Mouse (Mus musculus): Measurements from ENCODE around the gene Casp3. TPM values are rescaled to one million over a fixed set of nuclear protein-coding genes. Genes with fewer than 3 reads are reported as not detected.

Casp3 gene
- polyA plus RNA-seq, 1 experiment from 2014 or later: 62.4 TPM

GRCm38 (mm10) chr8:46588663-46589062 lies 28.4 kb upstream of the Casp3 start:
- H3K4me2 ChIP-seq: no peak overlapping the region
- H3K27me3 ChIP-seq (replicated peaks): no peaks in the 10 kb centered on the region
- no peaks in the 10 kb centered on the region for H3K9me3 ChIP-seq (replicated peaks)
- no peak overlapping the region for H3K9ac ChIP-seq
- no peak overlapping the region for H3K27ac ChIP-seq (ENCODE audit: poor library complexity, severe bottlenecking)
- H3K36me3 ChIP-seq: peaks cover 16% of the 10 kb centered on the region
- 93% methylated on average over 2 of the region's 2 CpGs for WGBS
- H3K4me3 ChIP-seq: no peak overlapping the region
- ATAC-seq (ENCODE audit: insufficient number of reproducible peaks, low FRiP score): no peak
- H3K4me1 ChIP-seq (replicated peaks): peaks cover under 1% of the 10 kb centered on the region; the same call in 1 of the 2 replicates

DNA sequence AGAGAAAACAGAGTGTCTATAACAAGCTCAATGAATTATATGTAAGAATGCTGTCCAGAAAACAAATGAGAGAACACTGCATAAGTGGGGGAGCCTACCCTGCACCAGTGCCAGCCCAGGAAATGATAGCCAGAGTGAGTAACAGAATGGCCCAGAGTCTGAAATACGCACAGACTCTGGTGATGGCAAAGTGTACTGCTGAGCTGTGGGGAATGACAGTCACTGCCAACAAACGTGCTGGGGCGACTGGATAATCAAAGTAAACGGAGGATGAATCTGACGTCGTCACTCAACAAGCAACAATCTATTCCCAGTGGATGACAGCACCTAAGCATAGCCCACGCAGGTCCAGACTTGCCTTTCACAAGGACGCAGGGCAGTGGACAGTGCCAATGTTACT lies 24.0 kb upstream of the Casp3 start:
- no peak for ATAC-seq (ENCODE audit: insufficient number of reproducible peaks, low FRiP score)
- Histone ChIP-seq H3K9ac (no peak overlapping the region), H3K4me2 (no peak overlapping the region), H3K36me3 (peaks cover 19% of the 10 kb centered on the region), H3K27me3 (replicated peaks) (no peaks in the 10 kb centered on the region), H3K27ac (ENCODE audit: poor library complexity, severe bottlenecking) (no peak overlapping the region), H3K4me3 (no peak overlapping the region), H3K4me1 (replicated peaks) (peaks cover 11% of the 10 kb centered on the region), H3K9me3 (replicated peaks) (no peaks in the 10 kb centered on the region)
- WGBS: 66% methylated on average over 8 of the region's 8 CpGs

DNA sequence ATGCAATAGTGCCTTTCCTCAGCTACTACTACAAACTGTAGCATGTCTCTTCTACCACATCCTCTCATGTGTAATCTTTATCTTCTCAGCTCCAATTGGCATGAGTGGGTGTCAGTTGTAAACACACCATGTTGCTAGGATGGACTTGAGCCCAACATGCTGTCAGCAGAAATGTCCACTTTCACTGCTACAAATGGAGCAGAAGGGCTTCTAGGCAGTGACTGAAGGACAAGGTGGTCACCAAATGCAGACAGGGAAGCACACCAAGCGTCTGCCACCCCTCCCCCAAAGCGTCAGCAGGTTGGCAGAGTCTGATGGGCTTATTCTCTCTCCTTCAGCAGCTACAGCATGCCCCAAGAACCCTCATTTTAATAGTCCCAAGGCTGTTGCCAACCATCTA lies 23.3 kb upstream of the Casp3 start:
- Histone ChIP-seq H3K9me3 (replicated peaks) (no peaks in the 10 kb centered on the region), H3K27ac (ENCODE audit: poor library complexity, severe bottlenecking) (no peak overlapping the region), H3K36me3 (peaks cover 19% of the 10 kb centered on the region), H3K4me2 (no peak overlapping the region), H3K27me3 (replicated peaks) (no peaks in the 10 kb centered on the region), H3K4me3 (no peak overlapping the region), H3K4me1 (replicated peaks) (peaks cover 19% of the 10 kb centered on the region), H3K9ac (no peak overlapping the region)
- 48% methylated on average over 2 of the region's 2 CpGs for WGBS
- no peak for ATAC-seq (ENCODE audit: insufficient number of reproducible peaks, low FRiP score)

GRCm38 (mm10) chr8:46595593-46595992 lies 21.5 kb upstream of the Casp3 start:
- no peak overlapping the region for H3K27ac ChIP-seq (ENCODE audit: poor library complexity, severe bottlenecking)
- no peak overlapping the region for H3K9ac ChIP-seq
- no peak overlapping the region for H3K4me3 ChIP-seq
- no peaks in the 10 kb centered on the region for H3K27me3 ChIP-seq (replicated peaks)
- H3K4me2 ChIP-seq: no peak overlapping the region
- peaks cover 24% of the 10 kb centered on the region for H3K4me1 ChIP-seq (replicated peaks)
- H3K36me3 ChIP-seq: peaks cover 14% of the 10 kb centered on the region
- no peaks in the 10 kb centered on the region for H3K9me3 ChIP-seq (replicated peaks)
- WGBS: 72% methylated on average over 2 of the region's 2 CpGs
- no peak for ATAC-seq (ENCODE audit: insufficient number of reproducible peaks, low FRiP score)

GRCm38 (mm10) chr8:46596530-46596929 lies 20.6 kb upstream of the Casp3 start:
- no peak overlapping the region for H3K4me3 ChIP-seq
- 84% methylated on average over 2 of the region's 2 CpGs for WGBS

DNA sequence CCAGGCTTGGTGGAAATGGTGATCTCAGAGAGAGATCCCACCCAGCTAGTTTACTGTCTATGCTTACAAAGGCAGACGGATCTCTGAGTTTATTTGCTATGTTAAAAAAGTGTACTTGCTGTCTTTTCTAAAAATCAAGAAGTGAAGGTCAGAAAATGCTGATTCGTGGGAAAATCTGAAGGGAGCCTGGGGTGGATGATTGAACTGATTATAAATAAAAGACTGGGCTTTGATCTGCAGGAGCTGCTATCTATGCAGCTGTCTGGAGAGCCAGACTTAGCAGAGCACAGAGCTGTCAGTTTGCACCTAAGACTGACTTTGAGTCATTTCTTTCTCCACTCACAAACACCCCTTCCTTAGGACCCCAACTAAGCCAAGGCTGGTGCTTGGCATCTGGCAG lies 19.7 kb upstream of the Casp3 start:
- no peaks in the 10 kb centered on the region for H3K27me3 ChIP-seq (replicated peaks)
- peaks cover 24% of the 10 kb centered on the region for H3K4me1 ChIP-seq (replicated peaks)
- H3K9me3 ChIP-seq (replicated peaks): no peaks in the 10 kb centered on the region
- H3K4me3 ChIP-seq: no peak overlapping the region
- peaks cover 14% of the 10 kb centered on the region for H3K36me3 ChIP-seq
- no peak for ATAC-seq (ENCODE audit: insufficient number of reproducible peaks, low FRiP score)
- no peak overlapping the region for H3K4me2 ChIP-seq
- 62% methylated on average over 2 of the region's 2 CpGs for WGBS
- no peak overlapping the region for H3K9ac ChIP-seq
- H3K27ac ChIP-seq (ENCODE audit: poor library complexity, severe bottlenecking): 0 out of 2 replicates have a peak overlapping the region, but pooled peaks have one; percentile 8

More at GRCm38 (mm10) chr8:46596530-46596929, 20.6 kb upstream of the Casp3 start:
- Histone ChIP-seq H3K9me3 (replicated peaks) (no peaks in the 10 kb centered on the region), H3K27ac (ENCODE audit: poor library complexity, severe bottlenecking) (no peak overlapping the region), H3K36me3 (peaks cover 14% of the 10 kb centered on the region), H3K9ac (no peak overlapping the region), H3K4me1 (replicated peaks) (peaks cover 24% of the 10 kb centered on the region), H3K27me3 (replicated peaks) (no peaks in the 10 kb centered on the region), H3K4me2 (no peak overlapping the region)
- no peak for ATAC-seq (ENCODE audit: insufficient number of reproducible peaks, low FRiP score)

- H3K4me3 ChIP-seq: no peak overlapping the region
- H3K4me1 ChIP-seq (replicated peaks): peaks cover 24% of the 10 kb centered on the region
- no peaks in the 10 kb centered on the region for H3K9me3 ChIP-seq (replicated peaks)
- H3K9ac ChIP-seq: no peak overlapping the region
- 51% methylated on average over 2 of the region's 2 CpGs for WGBS
- no peak for ATAC-seq (ENCODE audit: insufficient number of reproducible peaks, low FRiP score)
- H3K36me3 ChIP-seq: peaks cover 17% of the 10 kb centered on the region
- H3K27me3 ChIP-seq (replicated peaks): no peaks in the 10 kb centered on the region
- H3K27ac ChIP-seq (ENCODE audit: poor library complexity, severe bottlenecking): no peak overlapping the region
- H3K4me2 ChIP-seq: no peak overlapping the region
Measured at GRCm38 (mm10) chr8:46598114-46598513, 19.0 kb upstream of the Casp3 start.

- H3K27me3 ChIP-seq (replicated peaks): no peaks in the 10 kb centered on the region
- ATAC-seq (ENCODE audit: insufficient number of reproducible peaks, low FRiP score): no peak
- peaks cover 17% of the 10 kb centered on the region for H3K36me3 ChIP-seq
- WGBS: 50% methylated on average over 5 of the region's 5 CpGs
- no peak overlapping the region for H3K27ac ChIP-seq (ENCODE audit: poor library complexity, severe bottlenecking)
- H3K4me3 ChIP-seq: no peak overlapping the region
- no peaks in the 10 kb centered on the region for H3K9me3 ChIP-seq (replicated peaks)
- no peak overlapping the region for H3K4me2 ChIP-seq
- no peak overlapping the region for H3K9ac ChIP-seq
- peaks cover 23% of the 10 kb centered on the region for H3K4me1 ChIP-seq (replicated peaks)
Measured at GRCm38 (mm10) chr8:46598753-46599152, 18.3 kb upstream of the Casp3 start.

DNA sequence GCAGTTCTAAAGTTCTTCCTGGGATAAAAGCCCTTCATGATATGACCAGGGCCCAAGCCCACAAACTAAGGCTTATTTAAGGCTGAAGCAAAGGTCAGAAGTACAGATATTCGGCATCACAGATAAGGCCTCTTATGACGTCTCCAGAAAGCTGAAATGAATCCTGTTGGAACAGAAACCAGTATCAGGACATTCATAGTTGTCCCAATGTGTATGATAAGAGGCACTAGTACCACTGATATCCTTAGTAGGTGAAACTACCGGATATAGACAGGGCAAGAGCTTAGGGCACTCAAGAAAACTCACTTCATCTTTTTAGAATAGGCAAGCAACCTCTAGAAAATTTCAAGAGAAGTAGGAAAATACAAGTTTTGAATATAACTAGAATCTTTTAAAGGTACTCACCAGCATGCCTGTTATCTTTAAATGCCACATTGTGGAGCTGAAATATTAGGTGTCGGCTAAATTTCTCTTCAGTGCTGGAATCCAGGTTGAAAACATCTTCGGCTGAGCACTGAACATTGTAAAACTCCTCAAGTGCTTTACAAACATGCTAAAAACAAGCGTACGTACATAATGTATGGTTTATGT lies 17.7 kb upstream of the Casp3 start:
- Histone ChIP-seq H3K27me3 (replicated peaks) (no peaks in the 10 kb centered on the region), H3K27ac (ENCODE audit: poor library complexity, severe bottlenecking) (no peak overlapping the region), H3K9me3 (replicated peaks) (no peaks in the 10 kb centered on the region), H3K4me3 (no peak overlapping the region), H3K4me2 (no peak overlapping the region), H3K36me3 (peaks cover 17% of the 10 kb centered on the region), H3K9ac (no peak overlapping the region), H3K4me1 (replicated peaks) (peaks cover 20% of the 10 kb centered on the region)
- WGBS: 53% methylated on average over 7 of the region's 7 CpGs
- ATAC-seq (ENCODE audit: insufficient number of reproducible peaks, low FRiP score): no peak

DNA sequence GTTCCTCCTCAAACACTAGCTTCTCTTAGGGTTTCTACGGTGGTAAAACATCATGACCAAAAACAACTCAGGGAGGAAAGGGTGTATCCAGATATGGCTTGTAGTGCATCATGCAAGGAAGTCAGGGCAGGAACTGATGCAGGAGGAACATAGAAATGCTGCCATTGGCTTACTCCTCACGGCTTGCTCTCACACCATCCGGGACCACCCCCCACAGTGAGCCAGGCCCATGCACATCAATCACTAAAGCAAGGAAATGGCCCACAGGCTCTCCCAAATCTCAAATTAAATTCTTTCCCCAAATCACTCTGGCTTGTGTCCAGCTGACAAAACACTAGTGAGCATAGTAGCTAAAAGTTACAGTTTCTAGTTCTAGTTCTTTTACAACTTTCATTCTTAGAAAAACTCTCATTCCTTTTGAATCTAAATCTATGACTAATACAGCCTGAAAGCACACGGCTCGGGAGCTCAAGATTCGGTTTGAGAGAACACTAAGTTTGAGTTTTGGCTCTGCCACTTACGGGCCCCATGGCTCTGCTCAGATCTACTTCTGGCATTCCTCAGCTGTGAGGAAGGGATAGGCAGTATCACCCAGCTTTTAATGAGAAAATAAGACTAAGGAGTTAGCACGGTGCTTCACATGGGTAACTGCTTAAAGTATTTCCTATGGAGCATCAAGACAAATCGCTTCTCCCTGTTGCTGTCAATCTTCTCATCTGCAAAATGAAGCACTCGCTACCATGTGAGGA lies 16.0 kb upstream of the Casp3 start:
- Histone ChIP-seq H3K4me3 (no peak overlapping the region), H3K4me1 (replicated peaks) (peaks cover 20% of the 10 kb centered on the region), H3K9me3 (replicated peaks) (no peaks in the 10 kb centered on the region), H3K36me3 (peaks cover 19% of the 10 kb centered on the region), H3K9ac (no peak overlapping the region), H3K27ac (ENCODE audit: poor library complexity, severe bottlenecking) (no peak overlapping the region), H3K4me2 (no peak overlapping the region), H3K27me3 (replicated peaks) (no peaks in the 10 kb centered on the region)
- no peak for ATAC-seq (ENCODE audit: insufficient number of reproducible peaks, low FRiP score)
- 57% methylated on average over 10 of the region's 10 CpGs for WGBS

- H3K9me3 ChIP-seq (replicated peaks): no peaks in the 10 kb centered on the region
- WGBS: 92% methylated on average over 5 of the region's 5 CpGs
- H3K27ac ChIP-seq (ENCODE audit: poor library complexity, severe bottlenecking): no peak overlapping the region
- peaks cover 17% of the 10 kb centered on the region for H3K36me3 ChIP-seq
- no peak overlapping the region for H3K4me3 ChIP-seq
- H3K4me1 ChIP-seq (replicated peaks): peaks cover 8% of the 10 kb centered on the region
- no peak overlapping the region for H3K9ac ChIP-seq
- H3K27me3 ChIP-seq (replicated peaks): no peaks in the 10 kb centered on the region
- no peak for ATAC-seq (ENCODE audit: insufficient number of reproducible peaks, low FRiP score)
- no peak overlapping the region for H3K4me2 ChIP-seq
Measured at GRCm38 (mm10) chr8:46603587-46603986, 13.5 kb upstream of the Casp3 start.
